Mouse (Mus musculus) limb, embryonic 15.5 days (tissue): ENCODE data around the gene Ppfia3. TPM values are rescaled to one million over a fixed set of nuclear protein-coding genes. Genes with fewer than 3 reads are reported as not detected.
A peak's percentile ranks its signal among the peaks of the same experiment; 100 is the strongest.

Experiments
- ATAC-seq: fragments of 200-750 bp; cut with Nextera tagmentation; 2 replicates; pipeline ENCODE4 v1.8.0; 2017; ENCODE audit warnings: low read depth, moderate TSS enrichment; ENCODE audit not compliant: insufficient number of reproducible peaks, low FRiP score, low TSS enrichment
- H3K27ac ChIP-seq: fragments of 300-500 bp; sonication (generic); 2 replicates; pipeline ENCODE4 v1.5.1; 2015; ENCODE audit warnings: moderate library complexity, mild to moderate bottlenecking, inconsistent platforms
- H3K27me3 ChIP-seq: fragments of 300-500 bp; sonication (generic); 2 replicates; pipeline ENCODE4 v1.6.1; 2015; ENCODE audit warnings: inconsistent platforms
- H3K36me3 ChIP-seq: fragments of 300-500 bp; sonication (generic); 2 replicates; pipeline ENCODE4 v1.6.1; 2015; ENCODE audit warnings: inconsistent platforms
- H3K4me1 ChIP-seq: fragments of 300-500 bp; sonication (generic); 2 replicates; pipeline ENCODE4 v1.6.1; 2015; ENCODE audit warnings: inconsistent platforms
- H3K4me2 ChIP-seq: fragments of 300-500 bp; sonication (generic); 2 replicates; pipeline ENCODE4 v1.6.1; 2015; ENCODE audit warnings: mild to moderate bottlenecking, inconsistent platforms
- H3K4me3 ChIP-seq: fragments of 300-500 bp; sonication (generic); 2 replicates; pipeline ENCODE4 v1.5.1; 2015; ENCODE audit warnings: mild to moderate bottlenecking, inconsistent platforms
- H3K9ac ChIP-seq: fragments of 300-500 bp; sonication (generic); 2 replicates; pipeline ENCODE4 v1.6.1; 2015; ENCODE audit warnings: inconsistent platforms
- H3K9me3 ChIP-seq: fragments of 300-500 bp; sonication (generic); 2 replicates; pipeline ENCODE4 v1.6.1; 2016; ENCODE audit warnings: inconsistent platforms
- WGBS: fragments of 180-500 bp; shearing (Covaris S2); methylation state at CpG from one replicate; pipeline ENCODE4 v1.1.7; 2015; 5-methylcytosine and 5-hydroxymethylcytosine counted together
- polyA plus RNA-seq: library from polyadenylated mRNA; unstranded; fragments of >200 nt; fragmentation: Nextera tagmentation; extraction: Ambion mirVana; gene quantifications from 2 replicates; pipeline ENCODE4 v1.2.1, GENCODE M21; 2015

The Ppfia3 gene
- polyA plus RNA-seq, 1 experiment from 2014 or later, result 9.1 TPM

- under 1% methylated on average over 11 of the region's 11 CpGs for WGBS
- H3K27ac ChIP-seq, result 0 out of 2 replicates have a peak overlapping the region, but pooled peaks have one; percentile 38
Measured at GRCm38 (mm10) chr7:45340066-45340442, 26.8 kb downstream of the Ppfia3 start.

GRCm38 (mm10) chr7:45339410-45340065 is 27.3 kb downstream of the Ppfia3 start:
- Histone ChIP-seq H3K4me2 (peak overlapping the region; percentile 95), H3K36me3 (no peaks in the 10 kb centered on the region), H3K9ac (peak overlapping the region; percentile 65), H3K4me3 (peak overlapping the region; percentile 57), H3K9me3 (no peaks in the 10 kb centered on the region), H3K4me1 (peaks cover 52% of the 10 kb centered on the region), H3K27ac (peak overlapping the region; percentile 60), H3K27me3 (0 out of 2 replicates have a peak, but pooled peaks cover 3% of the 10 kb centered on the region)
- under 1% methylated on average over 38 of the region's 39 CpGs for WGBS
- peak; percentile 67 for ATAC-seq

More at GRCm38 (mm10) chr7:45340066-45340442, 26.8 kb downstream of the Ppfia3 start:
- Histone ChIP-seq H3K9me3 (no peaks in the 10 kb centered on the region), H3K27me3 (0 out of 2 replicates have a peak, but pooled peaks cover 3% of the 10 kb centered on the region), H3K36me3 (no peaks in the 10 kb centered on the region), H3K4me2 (peak overlapping the region; percentile 95), H3K4me1 (peaks cover 47% of the 10 kb centered on the region), H3K4me3 (peak overlapping the region; percentile 57), H3K9ac (0 out of 2 replicates have a peak overlapping the region, but pooled peaks have one; percentile 65)
- ATAC-seq, result no peak

- H3K9me3 ChIP-seq, result no peaks in the 10 kb centered on the region
- peak overlapping the region; percentile 60; the same call in 1 of the 2 replicates for H3K27ac ChIP-seq
- 0 out of 2 replicates have a peak, but pooled peaks cover 3% of the 10 kb centered on the region for H3K27me3 ChIP-seq
- peak overlapping the region; percentile 95 for H3K4me2 ChIP-seq
- 0 out of 2 replicates have a peak overlapping the region, but pooled peaks have one; percentile 10 for H3K9ac ChIP-seq
- WGBS, result 4% methylated on average over 14 of the region's 14 CpGs
- ATAC-seq, result no peak
- H3K36me3 ChIP-seq, result no peaks in the 10 kb centered on the region
- peak overlapping the region; percentile 57 for H3K4me3 ChIP-seq
- H3K4me1 ChIP-seq, result peaks cover 58% of the 10 kb centered on the region
Measured at GRCm38 (mm10) chr7:45338161-45338911, 28.5 kb downstream of the Ppfia3 start.

GRCm38 (mm10) chr7:45337469-45337868 is 29.4 kb downstream of the Ppfia3 start:
- no peak for ATAC-seq

DNA sequence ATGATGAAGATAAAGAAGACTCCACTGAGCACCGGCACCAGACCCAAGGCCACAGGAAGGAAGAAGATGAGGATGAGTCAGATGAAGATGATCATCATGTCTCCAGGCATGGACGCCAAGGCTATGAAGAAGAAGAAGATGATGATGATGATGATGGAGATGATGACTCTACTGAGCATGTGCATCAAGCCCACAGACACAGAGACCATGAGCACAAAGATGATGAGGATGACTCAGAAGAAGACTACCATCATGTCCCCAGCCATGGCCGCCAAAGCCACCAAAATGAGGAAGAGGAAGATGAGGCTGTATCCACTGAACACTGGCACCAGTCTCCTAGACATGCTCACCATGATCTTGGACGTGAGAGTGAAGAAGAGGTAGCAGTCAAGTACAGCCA is 30.5 kb downstream of the Ppfia3 start:
- Histone ChIP-seq H3K27me3 (0 out of 2 replicates have a peak, but pooled peaks cover 3% of the 10 kb centered on the region), H3K4me1 (peaks cover 68% of the 10 kb centered on the region), H3K4me2 (no peak overlapping the region), H3K36me3 (peaks cover 4% of the 10 kb centered on the region; the same call in 1 of the 2 replicates), H3K4me3 (no peak overlapping the region), H3K9ac (no peak overlapping the region), H3K27ac (no peak overlapping the region), H3K9me3 (no peaks in the 10 kb centered on the region)
- ATAC-seq, result no peak
- WGBS, result 88% methylated on average over 4 of the region's 4 CpGs

More at GRCm38 (mm10) chr7:45337469-45337868, 29.4 kb downstream of the Ppfia3 start:
- Histone ChIP-seq H3K4me3 (peak overlapping the region; percentile 57; the same call in 1 of the 2 replicates), H3K9ac (no peak overlapping the region), H3K9me3 (no peaks in the 10 kb centered on the region), H3K36me3 (no peaks in the 10 kb centered on the region), H3K4me2 (peak overlapping the region; percentile 95; the same call in 1 of the 2 replicates), H3K4me1 (peaks cover 65% of the 10 kb centered on the region), H3K27me3 (0 out of 2 replicates have a peak, but pooled peaks cover 3% of the 10 kb centered on the region), H3K27ac (no peak overlapping the region)
- 19% methylated on average over 4 of the region's 4 CpGs for WGBS

DNA sequence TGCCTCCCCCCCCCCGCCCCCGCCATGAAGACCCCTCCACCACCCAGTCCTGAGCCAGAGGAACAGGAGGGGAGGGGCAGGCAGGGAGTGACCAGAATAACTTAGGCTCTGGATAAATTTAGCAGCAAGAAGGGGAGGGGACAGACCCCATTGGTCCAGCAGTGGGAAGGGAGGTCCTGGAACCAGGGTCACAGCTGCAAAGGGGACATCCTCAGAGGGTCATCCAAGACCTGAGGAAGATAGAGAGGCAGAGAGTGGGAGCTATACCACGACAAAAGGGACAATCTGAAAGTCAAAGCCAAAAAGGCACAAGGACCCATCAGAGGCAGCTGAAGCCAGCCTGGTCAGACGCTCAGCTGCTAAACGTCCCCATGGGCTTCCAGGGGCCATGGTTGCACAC is 31.8 kb downstream of the Ppfia3 start, which contains the start of gene Hrc:
Hrc (plus strand) TSS at position 235 of the 400 bp plus-strand sequence.
- no peak for ATAC-seq
- Histone ChIP-seq H3K9ac (no peak within 1 kb of the TSS), H3K4me1 (peaks cover 55% of the 10 kb centered on the region), H3K27ac (peak within 1 kb of the TSS; percentile 93), H3K27me3 (0 out of 2 replicates have a peak, but pooled peaks cover 3% of the 10 kb centered on the region), H3K9me3 (no peaks in the 10 kb centered on the region), H3K36me3 (peaks cover 4% of the 10 kb centered on the region; the same call in 1 of the 2 replicates), H3K4me2 (peak within 1 kb of the TSS; percentile 86), H3K4me3 (peak within 1 kb of the TSS; percentile 72; the same call in 1 of the 2 replicates)
- WGBS, result 31% methylated on average over 5 of the region's 5 CpGs

GRCm38 (mm10) chr7:45334605-45335004 is 32.2 kb downstream of the Ppfia3 start:
- 38% methylated on average over 3 of the region's 3 CpGs for WGBS
- Histone ChIP-seq H3K27me3 (0 out of 2 replicates have a peak, but pooled peaks cover 3% of the 10 kb centered on the region), H3K4me2 (no peak overlapping the region), H3K27ac (peak overlapping the region; percentile 59), H3K9ac (no peak overlapping the region), H3K4me3 (no peak overlapping the region), H3K9me3 (no peaks in the 10 kb centered on the region), H3K4me1 (peaks cover 51% of the 10 kb centered on the region), H3K36me3 (peaks cover 4% of the 10 kb centered on the region; the same call in 1 of the 2 replicates)
- peak; percentile 31; the same call in 1 of the 2 replicates for ATAC-seq

DNA sequence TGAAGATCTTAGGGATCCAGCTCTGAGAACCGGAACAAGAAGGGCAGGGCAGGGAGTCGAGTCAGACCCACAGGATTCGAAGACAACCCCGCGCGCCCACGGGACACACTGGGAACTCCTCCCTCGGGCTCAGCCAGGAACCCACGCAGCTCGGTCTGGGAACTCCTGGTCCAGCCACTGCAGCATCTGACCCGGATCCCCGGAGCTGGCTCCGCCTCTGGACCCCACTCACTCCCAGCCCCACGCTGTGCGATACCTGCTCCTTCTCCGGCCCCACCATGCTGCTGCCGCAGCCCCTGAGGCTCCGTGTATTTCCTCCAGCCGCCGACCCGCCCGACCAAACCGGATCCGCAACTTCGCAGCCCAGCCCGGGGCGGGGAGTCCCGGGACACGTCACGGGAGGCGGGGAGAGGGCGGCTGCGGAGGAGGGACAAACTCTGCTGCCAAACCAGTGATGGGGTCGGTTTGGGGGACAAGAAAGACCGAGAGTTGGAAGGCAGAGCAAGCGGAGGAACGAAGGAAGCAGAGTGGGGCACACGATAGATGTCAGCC is 33.3 kb downstream of the Ppfia3 start, which contains the start of gene Trpm4:
Trpm4 (minus strand) TSS at position 350 of the 552 bp plus-strand sequence.
- ATAC-seq, result peak; percentile 78

GRCm38 (mm10) chr7:45332685-45333425 is 34.0 kb downstream of the Ppfia3 start:
- WGBS, result 3% methylated on average over 22 of the region's 22 CpGs
- 0 out of 2 replicates have a peak, but pooled peaks cover 3% of the 10 kb centered on the region for H3K27me3 ChIP-seq
- peaks cover 4% of the 10 kb centered on the region; the same call in 1 of the 2 replicates for H3K36me3 ChIP-seq
- peaks cover 33% of the 10 kb centered on the region for H3K4me1 ChIP-seq
- peak overlapping the region; percentile 86 for H3K4me2 ChIP-seq
- ATAC-seq, result peak; percentile 59
- peak overlapping the region; percentile 72 for H3K4me3 ChIP-seq
- H3K9ac ChIP-seq, result peak overlapping the region; percentile 54
- H3K27ac ChIP-seq, result peak overlapping the region; percentile 93
- no peaks in the 10 kb centered on the region for H3K9me3 ChIP-seq

More for the DNA sequence above, 33.3 kb downstream of the Ppfia3 start, which contains the start of gene Trpm4:
- no peaks in the 10 kb centered on the region for H3K9me3 ChIP-seq
- H3K9ac ChIP-seq, result peak within 1 kb of the TSS; percentile 54
- H3K4me2 ChIP-seq, result peak within 1 kb of the TSS; percentile 86
- peak within 1 kb of the TSS; percentile 72 for H3K4me3 ChIP-seq
- H3K36me3 ChIP-seq, result peaks cover 4% of the 10 kb centered on the region; the same call in 1 of the 2 replicates
- H3K4me1 ChIP-seq, result peaks cover 40% of the 10 kb centered on the region
- under 1% methylated on average over 38 of the region's 38 CpGs for WGBS
- H3K27ac ChIP-seq, result peak within 1 kb of the TSS; percentile 93
- 0 out of 2 replicates have a peak, but pooled peaks cover 3% of the 10 kb centered on the region for H3K27me3 ChIP-seq

DNA sequence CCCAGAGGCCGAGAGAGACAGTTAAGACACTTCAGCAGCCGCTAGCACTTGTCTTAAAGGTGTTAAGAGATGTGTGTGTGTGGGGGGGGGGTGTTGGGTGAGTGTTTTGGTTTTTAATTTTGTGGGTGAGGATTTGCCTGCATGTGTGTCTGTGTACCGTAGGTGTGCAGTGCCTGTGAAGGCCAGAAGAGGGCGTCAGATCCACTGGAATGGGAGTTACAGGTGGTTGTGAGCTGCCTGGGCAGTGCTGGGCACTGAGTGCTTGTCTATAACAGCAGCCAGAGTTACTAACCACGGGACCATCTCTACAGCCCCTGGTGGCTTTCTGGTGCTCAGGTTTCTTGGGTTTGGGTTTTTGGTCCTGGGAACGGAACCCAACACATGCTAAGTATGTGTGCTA is 35.3 kb downstream of the Ppfia3 start:
- Histone ChIP-seq H3K4me1 (peaks cover 28% of the 10 kb centered on the region), H3K4me2 (no peak overlapping the region), H3K4me3 (no peak overlapping the region), H3K27me3 (no peaks in the 10 kb centered on the region), H3K36me3 (peaks cover 16% of the 10 kb centered on the region), H3K27ac (no peak overlapping the region), H3K9me3 (no peaks in the 10 kb centered on the region), H3K9ac (no peak overlapping the region)
- ATAC-seq, result no peak
- 81% methylated on average over 6 of the region's 6 CpGs for WGBS
